Mouse (Mus musculus) spleen, adult 12 weeks (tissue): Measurements from ENCODE around the gene Ddx1.
"Not testable (repeated sequence)": the region's sequence is repeated elsewhere in the genome, so short reads cannot be mapped to it uniquely, and the experiment has no call there.

Experiments
- DNase-seq: peaks from one replicate; pipeline ENCODE4 v3.0.0; 2022; ENCODE audit warnings: low spot score

Ddx1 gene

GRCm38 (mm10) chr12:13202322-13202721 is 46.7 kb downstream of the Ddx1 start:
- DNase-seq, result no peak

- DNase-seq, result no peak
Measured at GRCm38 (mm10) chr12:13200576-13200975, 48.4 kb downstream of the Ddx1 start.

GRCm38 (mm10) chr12:13199338-13200301 is 49.4 kb downstream of the Ddx1 start:
- no peak for DNase-seq

DNA sequence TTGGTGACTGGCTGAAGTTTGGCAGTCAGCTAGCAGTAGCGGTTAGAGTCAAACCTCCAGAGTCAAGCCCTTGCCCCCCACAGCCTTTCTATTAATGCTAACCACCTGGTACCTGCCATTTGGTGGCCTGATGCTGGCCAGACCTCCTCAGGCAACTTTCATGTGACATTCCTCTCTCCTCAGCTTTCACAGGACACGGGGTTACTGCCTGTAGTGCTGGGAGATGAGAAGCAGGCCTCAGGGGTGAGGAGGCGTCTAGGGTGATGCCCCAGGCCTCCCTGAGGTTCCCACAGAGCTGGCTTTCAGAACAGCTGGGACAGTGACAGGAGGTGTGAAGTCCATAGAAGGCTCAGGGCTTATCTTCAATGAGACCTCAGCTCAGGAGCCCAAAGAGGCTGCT is 50.9 kb downstream of the Ddx1 start:
- DNase-seq, result no peak

- no peak for DNase-seq
Measured at GRCm38 (mm10) chr12:13196146-13196545, 52.9 kb downstream of the Ddx1 start.

DNA sequence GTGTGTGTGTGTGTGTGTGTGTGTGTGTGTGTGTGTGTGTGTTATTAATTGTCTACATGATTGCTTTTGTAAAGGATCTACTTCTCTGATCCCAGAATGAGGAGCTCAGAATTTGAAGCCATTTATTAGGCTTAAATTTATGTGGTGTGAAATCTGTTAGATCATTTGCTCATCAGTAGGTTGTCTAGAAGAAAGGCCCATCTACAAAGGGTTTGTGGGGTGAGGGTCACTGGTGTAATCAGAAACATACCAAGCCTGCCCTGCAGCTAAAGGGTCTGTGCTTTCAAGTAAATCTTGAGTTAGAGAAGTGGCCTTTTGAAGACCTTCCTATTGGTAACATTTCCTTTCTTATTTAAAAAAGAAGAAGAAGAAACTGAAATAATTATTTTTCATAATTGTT is 53.5 kb downstream of the Ddx1 start:
- no peak for DNase-seq

DNA sequence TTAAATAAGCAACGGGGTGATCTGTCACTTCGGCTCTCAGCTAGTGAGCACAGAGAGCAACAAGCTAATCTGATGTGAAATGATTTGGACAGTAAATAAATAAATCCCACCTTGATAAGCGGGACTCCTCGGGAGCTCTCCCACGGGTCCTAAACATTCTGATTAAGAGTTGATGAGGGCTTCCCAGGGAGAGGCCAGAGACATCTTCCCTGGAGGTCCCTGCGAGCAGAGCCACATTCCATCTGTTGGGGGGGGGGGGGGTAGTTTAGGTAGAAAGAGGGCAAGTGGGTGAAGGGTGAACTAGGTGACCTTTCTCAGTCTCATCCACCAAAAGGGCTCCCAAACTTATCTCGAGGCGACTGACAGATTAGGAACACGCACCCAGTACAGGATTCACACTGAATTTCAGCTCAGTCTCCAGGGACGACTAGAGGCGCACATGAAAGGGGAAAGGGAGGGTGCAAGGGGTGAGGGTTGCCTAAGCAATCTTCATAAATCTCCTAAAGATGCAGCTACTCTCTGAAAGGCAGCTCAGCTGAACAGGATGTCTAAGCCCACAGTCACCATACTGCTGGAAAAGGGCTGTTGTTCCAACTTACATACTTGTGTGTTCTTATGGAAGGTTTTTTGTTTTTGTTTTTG is 60.8 kb downstream of the Ddx1 start:
- DNase-seq, result no peak

- DNase-seq, result no peak
Measured at GRCm38 (mm10) chr12:13186209-13186608, 62.8 kb downstream of the Ddx1 start.

DNA sequence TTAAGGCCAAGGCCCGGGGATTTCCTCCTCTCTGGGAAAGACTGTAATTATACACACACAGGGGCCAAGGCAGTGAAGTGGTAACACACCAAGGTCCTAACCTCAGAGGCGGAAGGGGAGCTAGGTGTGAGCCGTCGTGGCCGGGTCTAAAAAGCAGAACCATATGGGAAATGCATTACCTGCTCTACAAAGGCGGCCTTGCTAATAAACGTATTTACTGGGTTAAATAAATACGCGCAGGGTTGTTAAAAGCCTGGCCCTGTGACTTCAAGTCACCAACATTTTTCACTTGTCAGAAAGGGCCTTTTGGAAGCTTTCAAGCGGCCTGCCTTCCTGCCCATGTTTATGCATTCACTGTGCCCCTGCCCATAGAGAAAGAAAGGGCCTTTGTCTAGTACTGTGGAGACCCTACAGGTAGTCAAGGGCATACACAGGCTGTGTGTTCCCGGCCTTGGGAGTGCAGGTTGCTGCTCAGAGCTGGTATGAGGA is 64.1 kb downstream of the Ddx1 start:
- DNase-seq, result no peak

DNA sequence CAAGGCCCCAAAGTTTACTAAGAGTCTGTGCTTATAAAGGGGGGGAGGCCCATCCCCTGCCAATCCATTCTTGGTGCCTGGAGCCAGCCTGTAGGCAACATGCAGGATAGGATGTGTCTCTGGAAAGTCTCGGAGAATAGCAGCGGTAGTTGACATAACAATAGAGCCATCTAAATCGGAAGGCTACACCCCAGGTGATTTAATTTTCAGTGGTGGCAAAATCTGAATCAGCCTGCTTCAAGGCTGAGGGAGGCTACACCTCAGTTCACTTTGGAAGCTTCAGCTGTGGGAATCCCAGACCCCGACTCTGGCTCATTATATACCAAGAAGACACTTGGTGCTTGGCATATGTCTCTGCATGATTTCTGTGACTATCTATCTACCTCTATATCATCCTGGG is 64.9 kb downstream of the Ddx1 start:
- DNase-seq, result not testable (repeated sequence)

GRCm38 (mm10) chr12:13182220-13182619 is 66.8 kb downstream of the Ddx1 start:
- DNase-seq, result no peak

DNA sequence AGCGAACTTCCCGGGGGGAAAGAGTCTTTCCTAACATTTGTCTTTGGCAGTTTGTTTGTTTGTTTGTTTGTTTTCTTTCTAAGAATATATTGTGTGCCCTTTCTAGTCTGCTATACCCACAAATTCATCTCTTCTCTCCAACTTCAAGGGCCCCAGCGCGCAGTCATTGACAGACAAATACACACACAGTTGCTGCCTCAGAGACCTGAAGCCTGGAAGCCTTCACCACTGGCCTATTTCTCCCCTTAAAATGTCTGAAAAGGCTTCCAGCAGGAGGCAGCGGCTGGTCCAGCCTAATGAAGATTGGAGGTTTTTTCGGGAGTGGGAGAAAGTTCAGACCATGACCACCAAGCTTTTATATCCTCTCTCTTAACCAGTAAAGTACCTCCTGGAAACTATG is 67.3 kb downstream of the Ddx1 start:
- no peak for DNase-seq

- DNase-seq, result no peak
Measured at GRCm38 (mm10) chr12:13180715-13181335, 68.2 kb downstream of the Ddx1 start.

- no peak for DNase-seq
Measured at GRCm38 (mm10) chr12:13180332-13180714, 68.7 kb downstream of the Ddx1 start.

DNA sequence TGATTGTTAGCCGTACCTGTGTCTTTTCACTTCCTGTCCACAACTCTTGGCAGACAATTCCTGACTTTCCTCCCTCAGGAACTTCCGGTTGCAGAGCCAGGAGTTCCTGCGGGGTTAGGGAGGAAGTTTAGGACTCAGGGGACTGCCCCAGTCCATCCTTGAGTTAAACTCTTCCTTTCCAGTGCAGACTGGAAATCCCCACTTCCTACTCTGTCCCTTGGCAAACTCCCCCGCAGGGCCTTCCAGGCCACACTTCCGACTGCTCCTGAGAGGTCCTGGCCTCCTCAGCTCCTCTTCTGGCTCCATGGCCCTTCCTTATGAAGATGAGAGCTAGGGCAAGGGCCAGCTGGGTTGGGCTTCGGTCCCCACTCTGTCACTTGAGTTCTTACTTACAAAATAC is 71.4 kb downstream of the Ddx1 start:
- DNase-seq, result no peak

- no peak for DNase-seq
Measured at GRCm38 (mm10) chr12:13176927-13177326, 72.1 kb downstream of the Ddx1 start.

DNA sequence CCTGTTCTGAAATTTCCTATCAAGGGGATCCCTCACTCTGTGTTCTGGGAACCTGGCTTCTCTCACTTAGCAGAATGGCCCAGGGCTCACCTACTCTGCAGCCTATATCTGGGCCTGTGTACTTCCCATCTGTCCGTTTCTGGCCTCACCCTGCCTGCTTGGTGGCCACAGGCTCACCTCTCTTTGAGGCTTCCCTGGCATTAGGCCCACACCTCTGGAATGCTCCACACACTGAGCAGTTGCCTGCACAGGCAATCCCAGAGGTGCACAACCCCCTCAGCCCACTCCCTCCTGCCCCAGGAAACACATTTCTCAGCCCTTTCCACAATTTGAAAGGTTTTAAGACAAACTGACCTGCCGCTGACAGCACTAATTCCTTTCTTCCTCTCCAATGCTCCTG is 72.9 kb downstream of the Ddx1 start:
- DNase-seq, result no peak

DNA sequence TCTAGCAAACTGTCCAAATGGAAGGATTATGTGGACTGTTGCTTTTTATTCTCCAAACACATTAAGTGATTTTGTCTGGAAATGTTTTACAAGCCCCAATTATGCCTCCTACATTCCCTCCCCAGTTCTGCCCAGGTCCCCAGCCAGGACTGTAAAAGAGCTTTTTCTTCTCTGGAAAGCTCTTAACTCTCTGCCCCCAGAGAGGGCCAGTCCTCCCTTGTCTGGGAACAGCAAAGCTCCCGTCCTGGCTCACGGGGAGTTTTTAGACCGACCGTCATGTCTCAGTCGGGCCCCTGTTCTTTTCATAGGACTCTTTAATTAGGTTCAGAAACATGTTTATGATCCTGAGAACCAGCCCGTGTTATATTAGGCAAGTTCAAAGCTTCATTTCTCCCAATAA is 75.0 kb downstream of the Ddx1 start:
- no peak for DNase-seq

DNA sequence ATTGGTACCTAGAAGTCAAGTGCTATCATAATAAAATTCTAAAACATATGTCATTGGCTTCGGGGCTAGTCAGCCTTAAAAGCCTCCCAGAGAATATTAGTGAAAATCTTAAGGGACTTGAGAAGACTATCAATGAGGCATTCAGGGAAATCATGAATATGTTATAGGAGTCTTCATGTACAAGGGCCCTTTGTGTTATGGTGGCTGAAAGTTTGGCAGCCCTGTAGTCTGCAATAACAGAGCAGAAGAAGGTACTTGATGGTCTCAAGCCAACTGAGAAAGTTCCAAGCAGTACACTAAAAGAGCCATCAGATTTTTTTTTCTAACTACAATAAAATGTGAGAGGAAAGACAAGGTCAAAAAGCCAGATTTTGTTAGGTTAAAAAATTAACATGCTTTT is 80.9 kb downstream of the Ddx1 start:
- DNase-seq, result no peak

DNA sequence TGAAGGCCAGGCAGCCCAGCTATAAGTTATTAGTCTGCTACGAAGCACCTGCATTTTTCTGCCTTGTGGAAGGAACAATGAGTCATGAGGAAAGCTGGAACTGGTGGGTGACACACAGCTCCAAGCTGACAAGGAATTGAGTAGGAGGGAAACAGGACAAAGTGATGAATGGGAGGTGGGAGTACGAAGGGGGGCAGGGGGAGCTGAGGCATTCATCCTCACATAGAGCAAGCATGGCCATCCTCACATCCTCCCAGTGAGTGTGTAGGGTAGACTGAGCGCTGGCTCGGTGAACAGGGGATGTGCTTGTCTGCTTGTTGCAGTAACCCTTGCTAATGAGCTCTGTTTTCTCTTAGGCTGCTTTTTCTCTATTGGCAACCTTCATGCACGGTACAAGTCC is 81.9 kb downstream of the Ddx1 start:
- no peak for DNase-seq
